Mouse (Mus musculus): ENCODE data around the gene Apba1. TPM values are rescaled to one million over a fixed set of nuclear protein-coding genes. Genes with fewer than 3 reads are reported as not detected.

Gene Apba1
- polyA plus RNA-seq, 1 experiment from 2014 or later, result 0.79 TPM

- Histone ChIP-seq H3K9me3 (ENCODE audit: control insufficient read depth, low read length) (no peaks in the 10 kb centered on the region), H3K9ac (ENCODE audit: low read depth, low read length) (no peak overlapping the region), H3K4me3 (ENCODE audit: low read length) (no peak overlapping the region), H3K27me3 (ENCODE audit: control insufficient read depth, insufficient read depth, low read length) (no peaks in the 10 kb centered on the region), H3K27ac (ENCODE audit: low read depth, low read length) (no peak overlapping the region), H3K4me2 (replicated peaks; ENCODE audit: low read depth, low read length) (no peak overlapping the region), H3K36me3 (ENCODE audit: control insufficient read depth, insufficient read depth, low read length) (no peaks in the 10 kb centered on the region), H3K4me1 (ENCODE audit: control insufficient read depth, insufficient read depth, low read length) (no peaks in the 10 kb centered on the region)
- ATAC-seq (ENCODE audit: low FRiP score, low TSS enrichment), result no peak
- 88% methylated on average over 6 of the region's 6 CpGs for whole genome bisulfite sequencing
Observed at GRCm38 (mm10) chr19:23874502-23874901, 115.8 kb downstream of the Apba1 start.

GRCm38 (mm10) chr19:23875819-23876218 is 117.1 kb downstream of the Apba1 start:
- Histone ChIP-seq H3K4me3 (ENCODE audit: low read length) (no peak overlapping the region), H3K36me3 (ENCODE audit: control insufficient read depth, insufficient read depth, low read length) (no peaks in the 10 kb centered on the region), H3K4me2 (replicated peaks; ENCODE audit: low read depth, low read length) (no peak overlapping the region), H3K9ac (ENCODE audit: low read depth, low read length) (no peak overlapping the region), H3K27me3 (ENCODE audit: control insufficient read depth, insufficient read depth, low read length) (no peaks in the 10 kb centered on the region), H3K4me1 (ENCODE audit: control insufficient read depth, insufficient read depth, low read length) (no peaks in the 10 kb centered on the region), H3K9me3 (ENCODE audit: control insufficient read depth, low read length) (no peaks in the 10 kb centered on the region), H3K27ac (ENCODE audit: low read depth, low read length) (no peak overlapping the region)
- ATAC-seq (ENCODE audit: low FRiP score, low TSS enrichment), result no peak
- WGBS, result 55% methylated on average over 5 of the region's 5 CpGs

- H3K4me2 ChIP-seq (replicated peaks; ENCODE audit: low read depth, low read length), result no peak overlapping the region
- no peak overlapping the region for H3K4me3 ChIP-seq (ENCODE audit: low read length)
- H3K9me3 ChIP-seq (ENCODE audit: control insufficient read depth, low read length), result no peaks in the 10 kb centered on the region
- 43% methylated on average over 7 of the region's 7 CpGs for WGBS
- ATAC-seq (ENCODE audit: low FRiP score, low TSS enrichment), result peak; percentile 35; the same call in 1 of the 2 replicates
- no peaks in the 10 kb centered on the region for H3K27me3 ChIP-seq (ENCODE audit: control insufficient read depth, insufficient read depth, low read length)
- no peak overlapping the region for H3K9ac ChIP-seq (ENCODE audit: low read depth, low read length)
- H3K27ac ChIP-seq (ENCODE audit: low read depth, low read length), result no peak overlapping the region
- H3K36me3 ChIP-seq (ENCODE audit: control insufficient read depth, insufficient read depth, low read length), result no peaks in the 10 kb centered on the region
- no peaks in the 10 kb centered on the region for H3K4me1 ChIP-seq (ENCODE audit: control insufficient read depth, insufficient read depth, low read length)
Observed at GRCm38 (mm10) chr19:23879862-23880261, 121.2 kb downstream of the Apba1 start.

GRCm38 (mm10) chr19:23886169-23886568 is 127.5 kb downstream of the Apba1 start:
- WGBS, result 89% methylated on average over 5 of the region's 5 CpGs
- Histone ChIP-seq H3K36me3 (ENCODE audit: control insufficient read depth, insufficient read depth, low read length) (no peaks in the 10 kb centered on the region), H3K4me2 (replicated peaks; ENCODE audit: low read depth, low read length) (no peak overlapping the region), H3K4me3 (ENCODE audit: low read length) (no peak overlapping the region), H3K9ac (ENCODE audit: low read depth, low read length) (no peak overlapping the region), H3K4me1 (ENCODE audit: control insufficient read depth, insufficient read depth, low read length) (no peaks in the 10 kb centered on the region), H3K27me3 (ENCODE audit: control insufficient read depth, insufficient read depth, low read length) (no peaks in the 10 kb centered on the region; the same call in 1 of the 2 replicates), H3K27ac (ENCODE audit: low read depth, low read length) (no peak overlapping the region), H3K9me3 (ENCODE audit: control insufficient read depth, low read length) (no peaks in the 10 kb centered on the region)
- ATAC-seq (ENCODE audit: low FRiP score, low TSS enrichment), result no peak

GRCm38 (mm10) chr19:23891421-23891820 is 132.7 kb downstream of the Apba1 start:
- WGBS, result 92% methylated on average over 6 of the region's 6 CpGs
- H3K4me1 ChIP-seq (ENCODE audit: control insufficient read depth, insufficient read depth, low read length), result no peaks in the 10 kb centered on the region
- no peak overlapping the region for H3K4me2 ChIP-seq (replicated peaks; ENCODE audit: low read depth, low read length)
- no peak overlapping the region for H3K4me3 ChIP-seq (ENCODE audit: low read length)
- H3K9ac ChIP-seq (ENCODE audit: low read depth, low read length), result no peak overlapping the region
- ATAC-seq (ENCODE audit: low FRiP score, low TSS enrichment), result no peak
- H3K36me3 ChIP-seq (ENCODE audit: control insufficient read depth, insufficient read depth, low read length), result no peaks in the 10 kb centered on the region
- no peaks in the 10 kb centered on the region; the same call in 1 of the 2 replicates for H3K9me3 ChIP-seq (ENCODE audit: control insufficient read depth, low read length)
- H3K27me3 ChIP-seq (ENCODE audit: control insufficient read depth, insufficient read depth, low read length), result peaks cover 20% of the 10 kb centered on the region
- H3K27ac ChIP-seq (ENCODE audit: low read depth, low read length), result no peak overlapping the region

GRCm38 (mm10) chr19:23892633-23893032 is 133.9 kb downstream of the Apba1 start:
- Histone ChIP-seq H3K27ac (ENCODE audit: low read depth, low read length) (no peak overlapping the region), H3K27me3 (ENCODE audit: control insufficient read depth, insufficient read depth, low read length) (peaks cover 20% of the 10 kb centered on the region), H3K9me3 (ENCODE audit: control insufficient read depth, low read length) (no peaks in the 10 kb centered on the region; the same call in 1 of the 2 replicates), H3K9ac (ENCODE audit: low read depth, low read length) (peak overlapping the region; percentile 45), H3K4me1 (ENCODE audit: control insufficient read depth, insufficient read depth, low read length) (no peaks in the 10 kb centered on the region), H3K36me3 (ENCODE audit: control insufficient read depth, insufficient read depth, low read length) (no peaks in the 10 kb centered on the region), H3K4me2 (replicated peaks; ENCODE audit: low read depth, low read length) (peak overlapping the region; percentile 61), H3K4me3 (ENCODE audit: low read length) (peak overlapping the region; percentile 40)
- ATAC-seq (ENCODE audit: low FRiP score, low TSS enrichment), result no peak
- 21% methylated on average over 34 of the region's 37 CpGs for WGBS

GRCm38 (mm10) chr19:23893093-23893889 is 134.6 kb downstream of the Apba1 start:
- no peak overlapping the region for H3K27ac ChIP-seq (ENCODE audit: low read depth, low read length)
- ATAC-seq (ENCODE audit: low FRiP score, low TSS enrichment), result peak; percentile 81
- no peaks in the 10 kb centered on the region for H3K4me1 ChIP-seq (ENCODE audit: control insufficient read depth, insufficient read depth, low read length)
- peaks cover 20% of the 10 kb centered on the region for H3K27me3 ChIP-seq (ENCODE audit: control insufficient read depth, insufficient read depth, low read length)
- WGBS, result 21% methylated on average over 100 of the region's 110 CpGs
- H3K36me3 ChIP-seq (ENCODE audit: control insufficient read depth, insufficient read depth, low read length), result no peaks in the 10 kb centered on the region
- H3K4me3 ChIP-seq (ENCODE audit: low read length), result peak overlapping the region; percentile 40
- no peaks in the 10 kb centered on the region; the same call in 1 of the 2 replicates for H3K9me3 ChIP-seq (ENCODE audit: control insufficient read depth, low read length)
- H3K9ac ChIP-seq (ENCODE audit: low read depth, low read length), result peak overlapping the region; percentile 45
- H3K4me2 ChIP-seq (replicated peaks; ENCODE audit: low read depth, low read length), result peak overlapping the region; percentile 61

- H3K27me3 ChIP-seq (ENCODE audit: control insufficient read depth, insufficient read depth, low read length), result peaks cover 20% of the 10 kb centered on the region
- no peak overlapping the region for H3K9ac ChIP-seq (ENCODE audit: low read depth, low read length)
- H3K27ac ChIP-seq (ENCODE audit: low read depth, low read length), result no peak overlapping the region
- H3K9me3 ChIP-seq (ENCODE audit: control insufficient read depth, low read length), result no peaks in the 10 kb centered on the region; the same call in 1 of the 2 replicates
- H3K36me3 ChIP-seq (ENCODE audit: control insufficient read depth, insufficient read depth, low read length), result no peaks in the 10 kb centered on the region
- WGBS, result 75% methylated on average over 9 of the region's 9 CpGs
- no peaks in the 10 kb centered on the region for H3K4me1 ChIP-seq (ENCODE audit: control insufficient read depth, insufficient read depth, low read length)
- H3K4me2 ChIP-seq (replicated peaks; ENCODE audit: low read depth, low read length), result no peak overlapping the region
- no peak overlapping the region for H3K4me3 ChIP-seq (ENCODE audit: low read length)
- ATAC-seq (ENCODE audit: low FRiP score, low TSS enrichment), result no peak
Observed at GRCm38 (mm10) chr19:23893946-23894345, 135.3 kb downstream of the Apba1 start.

- Histone ChIP-seq H3K4me1 (ENCODE audit: control insufficient read depth, insufficient read depth, low read length) (no peaks in the 10 kb centered on the region), H3K27ac (ENCODE audit: low read depth, low read length) (no peak overlapping the region), H3K9me3 (ENCODE audit: control insufficient read depth, low read length) (no peaks in the 10 kb centered on the region; the same call in 1 of the 2 replicates), H3K9ac (ENCODE audit: low read depth, low read length) (no peak overlapping the region), H3K27me3 (ENCODE audit: control insufficient read depth, insufficient read depth, low read length) (peaks cover 20% of the 10 kb centered on the region), H3K36me3 (ENCODE audit: control insufficient read depth, insufficient read depth, low read length) (no peaks in the 10 kb centered on the region), H3K4me2 (replicated peaks; ENCODE audit: low read depth, low read length) (no peak overlapping the region), H3K4me3 (ENCODE audit: low read length) (no peak overlapping the region)
- 71% methylated on average over 3 of the region's 3 CpGs for WGBS
- ATAC-seq (ENCODE audit: low FRiP score, low TSS enrichment), result no peak
Observed at GRCm38 (mm10) chr19:23894822-23895221, 136.1 kb downstream of the Apba1 start.
